ENCODE assay signal across 10 mouse cellular contexts in genomic region chr2:4508959-4509615, GRCm38 (mm10).
A peak's percentile ranks its signal among the peaks of the same experiment; 100 is the strongest.
DNase-seq lines count a peak whose midpoint lies in the region; ATAC-seq and TF ChIP-seq lines count a peak whose summit lies in the region.
"Had no signal": no experiment of that assay in that cellular context is flagged by ENCODE, and none has a peak within 500 bp of the region (broad histone marks: within the 10 kb centered on the region; RNA-seq: fewer than 3 reads in every experiment).

No protein-coding gene starts in this region.

- 64% methylated on average over 10 of the region's 10 CpGs for WGBS in hindbrain, embryonic 16.5 days

- H3K27ac ChIP-seq in left cerebral cortex, adult 2 months, result peak overlapping the region; percentile 47; the same call in 1 of the 2 replicates
- peak overlapping the region; percentile 20 for H3K27ac ChIP-seq in hindbrain, embryonic 16.5 days (ENCODE audit: low read depth, low read length)

- peaks cover 17% of the 10 kb centered on the region for H3K4me1 ChIP-seq in hindbrain, embryonic 16.5 days (ENCODE audit: control insufficient read depth, insufficient read depth, low read depth, low read length)

- ATAC-seq in hindbrain, embryonic 16.5 days, result no peak

- H3K9ac ChIP-seq in hindbrain, embryonic 16.5 days (ENCODE audit: low read depth, low read length), result 0 out of 2 replicates have a peak overlapping the region, but pooled peaks have one; percentile 20

- H3K27me3 ChIP-seq in hindbrain, embryonic 16.5 days (replicated peaks; ENCODE audit: control insufficient read depth, insufficient read depth, low read length), result no peaks in the 10 kb centered on the region

- no peak for TF ChIP-seq CTCF in left cerebral cortex, adult 2 months (IDR thresholded peaks at IDR 0.05)

- DNase-seq in left cerebral cortex, adult 2 months (ENCODE audit: extremely low spot score in 1 of 2, low spot score in 2 of 2), result no peak
- no peak for DNase-seq in left cerebral cortex, postnatal 10 days (ENCODE audit: extremely low spot score in 1 of 2, low spot score in 2 of 2)
- DNase-seq in brain, adult 2 months (ENCODE audit: low read depth, low spot score), result peak; percentile 73
- peak; percentile 51 to 67 for DNase-seq in kidney, postnatal 36 days
- DNase-seq in urinary bladder, postnatal 36 days (ENCODE audit: low spot score in 2 of 2), result no peak
- DNase-seq in adrenal gland, adult 8-10 months, result no peak
- DNase-seq: adrenal gland, postnatal 14 days; lung, adult 18-20 months; thymus, postnatal 36 days had no signal

- H3K4me2 ChIP-seq in hindbrain, embryonic 16.5 days (ENCODE audit: low read length), result no peak overlapping the region

- no peaks in the 10 kb centered on the region for H3K9me3 ChIP-seq in hindbrain, embryonic 16.5 days (ENCODE audit: control insufficient read depth, low read length)

- H3K36me3 ChIP-seq in hindbrain, embryonic 16.5 days (ENCODE audit: control insufficient read depth, insufficient read depth, low read length), result peaks cover 6% of the 10 kb centered on the region

- no peak overlapping the region for H3K4me3 ChIP-seq in left cerebral cortex, adult 2 months
- no peak overlapping the region for H3K4me3 ChIP-seq in hindbrain, embryonic 16.5 days (ENCODE audit: low read length)

- intact Hi-C loops in left cerebral cortex, adult 2 months (cut with DNase I), result no loop called here
- intact Hi-C loops in left cerebral cortex, postnatal 10 days (cut with DNase I), result no loop called here

Comparison
In these comparisons a context has a peak if more than half of its experiments do, and no peak if none do; other contexts are left out.
1. DNase-seq: peak in brain, adult 2 months (single experiment) and kidney, postnatal 36 days (2 of 2); none in left cerebral cortex, adult 2 months (0 of 2), left cerebral cortex, postnatal 10 days (0 of 2), urinary bladder, postnatal 36 days (0 of 2) and adrenal gland, adult 8-10 months (single experiment).